26 mouse cellular contexts compared by ENCODE assay signal in genomic region chr5:114170345-114170744, GRCm38 (mm10).
"Had no signal": no experiment of that assay in that cellular context is flagged by ENCODE, and none has a peak within 500 bp of the region (broad histone marks: within the 10 kb centered on the region; RNA-seq: fewer than 3 reads in every experiment).

No protein-coding gene starts in this region.

- H3K9ac ChIP-seq: embryonic facial prominence, embryonic 12.5 days; embryonic facial prominence, embryonic 13.5 days; embryonic facial prominence, embryonic 15.5 days; forebrain, embryonic 12.5 days; forebrain, embryonic 13.5 days; forebrain, embryonic 15.5 days; forebrain, postnatal 0 days; heart, embryonic 12.5 days had no signal

- ATAC-seq: forebrain, embryonic 13.5 days; forebrain, embryonic 14.5 days; forebrain, embryonic 15.5 days; forebrain, embryonic 16.5 days; forebrain, postnatal 0 days had no signal

- H3K27me3 ChIP-seq: embryonic facial prominence, embryonic 15.5 days; heart, embryonic 12.5 days had no signal

- H3K27ac ChIP-seq: embryonic facial prominence, embryonic 10.5 days; embryonic facial prominence, embryonic 12.5 days; embryonic facial prominence, embryonic 13.5 days; embryonic facial prominence, embryonic 15.5 days; forebrain, embryonic 10.5 days; forebrain, embryonic 12.5 days; forebrain, embryonic 13.5 days; forebrain, embryonic 15.5 days; heart, adult 2 months; heart, embryonic 10.5 days had no signal

- DNase-seq: cerebellum, postnatal 10 days; cerebellum, postnatal 14 days; cerebellum, postnatal 25 days; cerebellum, postnatal 36 days; embryo, embryonic 11 days; forebrain, postnatal 0 days; gastrocnemius, postnatal 14 days; gastrocnemius, postnatal 25 days; gastrocnemius, postnatal 36 days; heart, adult 11 months; heart, adult 18-20 months; heart, adult 2 months had no signal

- H3K4me3 ChIP-seq: embryonic facial prominence, embryonic 10.5 days; embryonic facial prominence, embryonic 12.5 days; embryonic facial prominence, embryonic 13.5 days; embryonic facial prominence, embryonic 15.5 days; erythroblast, embryonic 14.5 days; forebrain, embryonic 10.5 days; forebrain, embryonic 12.5 days; forebrain, embryonic 13.5 days; forebrain, embryonic 15.5 days; heart, adult 2 months; heart, embryonic 10.5 days; heart, embryonic 12.5 days had no signal

- H3K4me2 ChIP-seq: embryonic facial prominence, embryonic 12.5 days; embryonic facial prominence, embryonic 13.5 days; embryonic facial prominence, embryonic 15.5 days; forebrain, embryonic 12.5 days; forebrain, embryonic 13.5 days; forebrain, embryonic 15.5 days; heart, embryonic 11.5 days; heart, embryonic 12.5 days had no signal

- H3K9me3 ChIP-seq: embryonic facial prominence, embryonic 10.5 days; embryonic facial prominence, embryonic 12.5 days; embryonic facial prominence, embryonic 13.5 days; embryonic facial prominence, embryonic 15.5 days; forebrain, embryonic 10.5 days; forebrain, embryonic 12.5 days; forebrain, embryonic 13.5 days; forebrain, embryonic 15.5 days; heart, embryonic 10.5 days; heart, embryonic 12.5 days had no signal

- H3K36me3 ChIP-seq: embryonic facial prominence, embryonic 10.5 days; embryonic facial prominence, embryonic 12.5 days; embryonic facial prominence, embryonic 13.5 days; embryonic facial prominence, embryonic 15.5 days; forebrain, embryonic 10.5 days; forebrain, embryonic 12.5 days; forebrain, embryonic 15.5 days had no signal
